Mouse (Mus musculus): Measurements from ENCODE around the gene Scgb2b17.
"Not testable (repeated sequence)": the region's sequence is repeated elsewhere in the genome, so short reads cannot be mapped to it uniquely, and the experiment has no call there.

Gene Scgb2b17

GRCm38 (mm10) chr7:33056461-33056860, at the start of gene Scgb2b17:
Gene Scgb2b17, minus strand, starts transcription at chr7:33056561.
- in situ Hi-C loops (cut with MboI; ENCODE audit: low pct_unique_long_range_greater_than_20kb in 1 of 2, low sequenced_read_pairs in 2 of 2, unreplicated experiment in 1 of 2), result not testable (repeated sequence)

- in situ Hi-C loops (cut with MboI; ENCODE audit: low pct_unique_long_range_greater_than_20kb in 1 of 2, low sequenced_read_pairs in 2 of 2, unreplicated experiment in 1 of 2), result not testable (repeated sequence)
Observed at GRCm38 (mm10) chr7:33063149-33063548, 6.8 kb upstream of the Scgb2b17 start, which contains the start of gene Scgb1b17. Gene Scgb1b17, plus strand, starts transcription at chr7:33063449.

All from mouse embryonic stem cell (cell line).